Mouse (Mus musculus) ovary, adult 18-20 months (tissue): Measurements from ENCODE around the gene Tas2r136.

Experiments
- DNase-seq: peaks from one replicate; pipeline ENCODE4 v3.0.0; 2022; ENCODE audit warnings: low spot score, mixed read lengths

The Tas2r136 gene

GRCm38 (mm10) chr6:132778062-132778461, at the start of gene Tas2r136:
Gene Tas2r136, minus strand, starts transcription at chr6:132778162.
- DNase-seq, result no peak

- DNase-seq, result no peak
Measured at GRCm38 (mm10) chr6:132802518-132802917, 24.6 kb upstream of the Tas2r136 start, which contains the start of gene Tas2r117. Gene Tas2r117, plus strand, starts transcription at chr6:132802818.

GRCm38 (mm10) chr6:132795393-132795792, 17.4 kb upstream of the Tas2r136 start:
- DNase-seq, result no peak

GRCm38 (mm10) chr6:132761831-132762230, 16.1 kb downstream of the Tas2r136 start, which contains the start of gene Tas2r102:
Gene Tas2r102, plus strand, starts transcription at chr6:132762131.
- DNase-seq, result no peak

GRCm38 (mm10) chr6:132754430-132754829, 23.5 kb downstream of the Tas2r136 start, which contains the start of gene Tas2r124:
Gene Tas2r124, plus strand, starts transcription at chr6:132754730.
- no peak for DNase-seq

GRCm38 (mm10) chr6:132750206-132750605, 27.8 kb downstream of the Tas2r136 start:
- peak; percentile 3 for DNase-seq

- DNase-seq, result no peak
Measured at GRCm38 (mm10) chr6:132737935-132738334, 40.0 kb downstream of the Tas2r136 start, which contains the start of gene Tas2r115. Gene Tas2r115, minus strand, starts transcription at chr6:132738035.
